Mouse (Mus musculus) liver, adult (tissue): ENCODE results near the gene Tub.

Source experiments
- GATA4 ChIP-seq: IDR thresholded peaks from 2 replicates; pipeline ENCODE4 v1.6.1; 2014; ENCODE audit warnings: mild to moderate bottlenecking, low read length; ENCODE audit not compliant: insufficient replicate concordance

The Tub gene

GRCm38 (mm10) chr7:109050831-109051230 lies 100.7 kb downstream of the Tub start:
- no peak for TF ChIP-seq GATA4

- TF ChIP-seq GATA4, result no peak
Observed at GRCm38 (mm10) chr7:109059536-109059935, 109.4 kb downstream of the Tub start.

GRCm38 (mm10) chr7:109069641-109070040 lies 119.5 kb downstream of the Tub start:
- no peak for TF ChIP-seq GATA4

- TF ChIP-seq GATA4, result no peak
Observed at GRCm38 (mm10) chr7:109072326-109072725, 122.2 kb downstream of the Tub start.

GRCm38 (mm10) chr7:109082269-109083112 lies 132.4 kb downstream of the Tub start:
- TF ChIP-seq GATA4, result no peak

GRCm38 (mm10) chr7:109083113-109083812 lies 133.1 kb downstream of the Tub start, which contains the start of gene Ric3:
Ric3 (minus strand) TSS chr7:109083331.
- TF ChIP-seq GATA4, result no peak

GRCm38 (mm10) chr7:109083813-109084184 lies 133.7 kb downstream of the Tub start:
- TF ChIP-seq GATA4, result no peak
